Mouse (Mus musculus) kidney, adult 18-20 months (tissue): ENCODE data around the gene Nf1.
"Not testable (repeated sequence)": the region's sequence is repeated elsewhere in the genome, so short reads cannot be mapped to it uniquely, and the experiment has no call there.

Experiments
- DNase-seq: peaks from one replicate; pipeline ENCODE4 v3.0.0; 2021

The Nf1 gene

DNA sequence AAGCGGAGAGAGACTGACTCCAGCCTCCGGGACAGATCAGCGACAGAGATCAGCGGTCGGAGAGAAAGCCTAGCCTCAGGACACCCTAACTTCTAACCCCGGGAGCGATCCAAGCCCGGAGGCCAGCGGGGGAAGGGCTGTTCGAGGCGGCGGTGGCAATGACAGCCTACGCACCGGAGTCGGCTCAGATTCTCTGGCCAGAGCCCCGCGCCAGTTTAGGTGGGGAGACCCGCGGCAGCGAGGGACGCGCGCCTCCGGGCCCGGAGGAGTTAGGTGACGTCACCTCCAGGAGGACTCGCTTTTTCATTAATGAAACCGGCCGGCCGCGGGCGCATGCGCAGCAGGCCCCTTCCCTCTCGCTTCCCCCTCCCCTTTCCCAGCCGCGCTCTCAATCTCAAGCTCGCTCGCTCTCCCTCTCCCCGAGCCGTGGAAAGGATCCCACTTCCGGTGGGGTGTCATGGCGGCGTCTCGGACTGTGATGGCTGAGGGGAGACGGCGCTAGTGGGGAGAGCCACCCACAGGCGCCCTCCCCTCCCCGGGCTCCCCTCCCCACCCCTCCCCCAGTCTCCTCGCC lies at the start of gene Nf1:
Nf1 (plus strand) TSS at position 460 of the 574 bp plus-strand sequence.
- DNase-seq, result peak; percentile 95

DNA sequence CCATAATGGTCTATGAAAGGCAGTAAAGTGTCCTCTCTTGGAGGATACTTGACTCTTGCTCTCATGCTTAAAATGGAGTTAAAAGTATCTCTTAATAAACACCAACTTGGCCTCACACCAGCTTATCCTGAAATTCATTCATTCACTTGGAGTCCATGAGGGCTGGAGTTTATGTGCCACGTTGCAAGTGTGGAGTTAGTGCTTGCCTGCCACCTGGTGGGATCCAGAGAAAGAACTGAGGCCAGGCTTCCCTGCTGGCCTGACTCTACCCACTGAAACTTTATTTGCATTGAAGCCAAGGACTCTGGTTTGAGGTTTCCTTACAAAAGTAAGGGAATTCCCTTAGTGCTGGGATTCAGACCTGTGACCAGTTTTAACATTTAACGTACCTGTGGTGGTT lies 49.0 kb upstream of the Nf1 start:
- no peak for DNase-seq

DNA sequence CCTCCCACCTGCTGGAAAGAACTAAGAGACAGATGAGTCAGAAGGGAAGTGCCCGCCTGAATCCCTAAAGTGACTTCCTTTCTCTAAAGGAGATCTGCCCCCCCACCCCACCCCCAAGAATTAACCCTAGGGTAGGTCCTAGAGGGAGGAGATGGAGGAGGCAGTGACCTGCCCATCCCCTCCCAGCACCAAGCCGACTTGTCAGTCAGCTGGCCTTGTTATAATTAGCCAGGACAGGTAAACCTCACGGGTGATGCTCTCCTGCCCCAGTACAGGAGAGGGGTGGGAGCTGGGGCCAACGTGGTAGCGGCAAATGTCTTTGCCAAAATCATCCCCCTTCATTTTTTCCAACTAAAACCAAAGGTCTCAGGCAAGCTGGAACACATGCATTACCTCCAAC lies 47.8 kb upstream of the Nf1 start:
- DNase-seq, result no peak

DNA sequence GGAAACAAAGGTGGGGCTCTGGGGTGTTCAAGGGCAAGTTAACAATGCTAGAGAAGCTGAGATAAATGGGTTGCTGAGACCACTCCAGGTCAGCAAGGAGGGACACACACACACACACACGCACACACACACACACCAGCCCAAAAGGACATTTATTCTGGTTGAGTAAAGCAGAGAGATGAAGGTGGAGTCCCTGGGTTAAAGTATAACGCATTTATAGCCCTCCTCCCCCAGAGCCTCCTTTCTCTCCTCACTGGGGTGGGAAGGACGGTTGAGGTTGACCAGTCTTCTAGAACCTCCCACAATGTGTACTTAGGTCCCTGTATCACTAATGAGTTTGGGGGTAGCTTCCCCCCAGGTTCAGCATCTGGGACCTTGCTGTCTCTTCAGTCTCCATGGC lies 47.4 kb upstream of the Nf1 start:
- peak; percentile 51 for DNase-seq

DNA sequence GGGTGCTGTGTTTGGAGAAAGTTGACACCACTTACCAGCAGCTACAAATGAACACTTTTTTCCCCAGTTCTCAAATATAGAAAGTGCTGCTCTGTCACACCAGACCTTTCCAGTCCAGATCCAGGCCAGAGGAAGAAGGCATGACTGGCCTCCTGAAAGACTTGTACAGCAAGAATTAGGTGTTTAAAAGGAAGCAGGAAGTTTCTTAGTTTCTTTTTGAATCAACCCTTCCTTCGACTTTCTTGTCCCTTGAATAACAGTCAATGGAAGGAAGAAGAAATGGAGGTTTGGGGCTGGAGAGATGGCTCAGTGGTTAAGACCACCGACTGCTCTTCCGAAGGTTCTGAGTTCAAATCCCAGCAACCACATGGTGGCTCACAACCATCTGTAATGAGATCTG lies 46.5 kb upstream of the Nf1 start:
- DNase-seq, result no peak

DNA sequence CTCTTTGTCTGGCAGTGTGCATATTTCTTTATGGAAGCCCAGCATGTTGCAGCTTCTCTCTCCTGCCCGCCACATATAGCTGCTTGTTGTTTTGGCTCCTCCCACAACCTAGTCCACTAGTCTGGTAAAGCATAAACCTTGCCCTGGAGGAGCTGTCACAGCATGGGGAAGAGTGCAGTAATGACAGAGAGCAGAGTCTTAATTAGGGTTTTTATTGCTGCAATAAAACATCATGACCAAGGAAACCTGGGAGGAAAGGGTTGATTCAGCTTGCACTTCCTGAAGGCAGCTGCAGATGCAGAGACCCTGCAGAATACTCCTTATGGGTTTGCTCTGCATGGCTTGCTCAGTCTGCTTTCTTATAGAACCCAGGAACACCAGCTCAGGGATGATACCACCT lies 45.5 kb upstream of the Nf1 start:
- DNase-seq, result no peak

DNA sequence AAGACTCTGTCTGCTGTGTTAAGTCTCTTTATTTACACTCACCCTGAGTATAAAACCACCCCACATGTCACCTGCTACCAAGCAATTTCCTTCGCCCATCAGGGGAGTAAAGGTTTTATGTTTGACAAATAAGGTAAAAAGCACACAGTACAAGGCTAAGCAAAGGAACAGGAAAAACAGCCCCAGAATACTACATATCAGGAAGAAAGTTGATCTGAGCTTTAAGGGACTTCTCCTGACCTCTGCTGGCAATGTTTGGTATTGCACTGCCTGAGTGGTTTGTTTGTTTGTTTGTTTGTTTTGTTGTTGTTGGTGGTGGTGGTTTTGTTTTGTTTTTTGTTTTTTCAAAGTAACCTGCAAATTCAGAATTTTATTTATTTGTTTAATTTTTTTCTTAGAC lies 43.3 kb upstream of the Nf1 start:
- DNase-seq, result peak; percentile 71

DNA sequence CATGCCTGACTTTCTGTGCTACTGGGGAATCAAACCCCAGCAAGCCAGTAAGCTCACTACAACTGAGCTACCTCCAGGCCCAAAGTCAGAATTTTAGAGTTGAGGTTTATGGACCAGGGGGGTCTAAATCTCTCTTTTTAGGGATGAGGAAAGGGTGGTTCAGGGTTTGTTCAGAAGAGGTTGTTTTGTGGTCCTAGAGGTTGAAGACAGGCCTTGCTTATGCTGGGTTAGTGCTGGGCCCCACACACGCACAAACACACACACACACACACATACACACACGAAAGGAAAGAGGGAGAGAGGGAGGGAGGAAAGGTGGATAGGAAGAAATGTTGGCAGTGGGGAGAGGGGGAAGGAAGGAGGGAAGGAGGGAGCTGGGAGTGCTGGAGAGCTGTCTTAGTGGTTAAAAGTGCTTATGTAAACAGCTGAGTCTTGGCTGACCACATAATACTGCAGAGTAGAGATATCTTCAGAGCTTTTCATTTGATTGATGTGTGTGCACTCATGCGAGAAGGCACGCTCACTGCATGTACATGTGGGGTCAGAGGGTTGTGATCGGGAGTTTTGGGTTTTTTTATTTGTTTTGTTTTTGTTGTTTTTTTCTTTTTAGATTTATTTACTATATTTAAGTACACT lies 42.5 kb upstream of the Nf1 start, which contains the start of gene Gm9964:
Gm9964 (minus strand) TSS at position 51 of the 636 bp plus-strand sequence.
- no peak for DNase-seq

DNA sequence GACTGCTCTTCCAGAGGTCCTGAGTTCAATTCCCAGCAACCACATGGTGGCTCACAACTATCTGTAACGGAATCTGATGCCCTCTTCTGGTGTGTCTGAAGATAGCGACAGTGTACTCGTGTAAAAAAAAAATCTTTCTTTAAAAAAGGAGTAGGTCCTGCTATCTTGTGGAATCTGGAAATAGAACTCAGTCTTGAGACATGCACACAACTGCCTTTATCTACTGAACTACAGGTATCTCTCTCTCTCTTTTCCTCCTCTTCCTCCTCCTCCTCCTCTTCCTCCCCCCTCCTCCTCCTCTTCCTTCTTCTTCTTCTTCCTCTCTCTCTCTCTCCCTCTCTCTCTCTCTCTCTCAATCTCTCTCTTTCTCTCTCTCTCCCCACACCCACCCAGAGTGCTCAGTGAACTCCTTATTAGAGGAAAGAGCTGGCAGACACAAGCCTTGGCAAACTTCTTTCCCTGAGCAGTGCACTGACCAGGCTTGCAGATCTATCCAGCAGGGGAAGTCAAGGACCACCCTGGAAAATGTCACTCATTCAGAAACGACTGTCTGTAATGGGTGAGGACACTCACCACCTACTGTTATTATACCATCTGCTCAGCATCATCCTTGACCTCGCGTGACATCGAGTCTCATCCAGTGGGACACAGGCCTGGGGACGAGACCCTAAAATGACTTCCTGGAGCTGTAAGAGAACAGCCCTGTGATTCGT lies 39.6 kb upstream of the Nf1 start:
- DNase-seq, result no peak

DNA sequence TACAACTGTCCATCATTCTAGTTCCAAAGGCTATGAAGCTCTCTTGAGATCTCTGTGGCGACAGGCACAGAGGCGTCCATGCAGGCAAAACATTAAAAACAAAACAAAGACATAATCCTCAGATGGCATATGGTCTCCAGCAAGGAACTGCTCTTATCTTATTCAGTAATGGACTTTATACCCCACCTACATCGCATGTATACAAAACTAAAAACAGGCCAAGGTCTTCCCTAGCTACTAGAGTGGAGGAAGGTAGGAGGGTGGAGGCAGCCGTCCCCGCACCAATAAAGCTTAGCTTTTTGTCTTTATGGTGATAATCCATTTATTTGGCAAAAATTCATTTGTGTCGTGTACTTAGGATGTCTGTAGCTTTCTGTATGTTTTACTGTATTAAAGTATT lies 36.4 kb upstream of the Nf1 start:
- DNase-seq, result no peak

DNA sequence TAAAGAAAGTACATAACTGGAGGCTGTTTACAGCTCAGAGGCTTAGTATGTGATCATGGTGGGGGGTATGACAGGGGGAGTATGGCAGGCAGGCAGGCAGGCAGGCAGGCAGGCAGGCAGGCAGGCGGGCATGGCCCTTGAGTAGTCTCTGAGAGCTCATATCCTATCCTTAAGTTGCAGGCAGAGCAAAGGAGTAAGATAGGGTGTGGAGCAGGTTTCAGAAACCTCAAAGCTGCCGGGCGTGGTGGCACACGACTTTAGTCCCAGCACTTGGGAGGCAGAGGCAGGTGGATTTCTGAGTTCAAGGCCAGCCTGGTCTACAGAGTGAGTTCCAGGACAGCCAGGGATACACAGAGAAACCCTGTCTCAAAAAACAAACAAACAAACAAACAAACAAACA lies 35.2 kb upstream of the Nf1 start:
- not testable (repeated sequence) for DNase-seq

DNA sequence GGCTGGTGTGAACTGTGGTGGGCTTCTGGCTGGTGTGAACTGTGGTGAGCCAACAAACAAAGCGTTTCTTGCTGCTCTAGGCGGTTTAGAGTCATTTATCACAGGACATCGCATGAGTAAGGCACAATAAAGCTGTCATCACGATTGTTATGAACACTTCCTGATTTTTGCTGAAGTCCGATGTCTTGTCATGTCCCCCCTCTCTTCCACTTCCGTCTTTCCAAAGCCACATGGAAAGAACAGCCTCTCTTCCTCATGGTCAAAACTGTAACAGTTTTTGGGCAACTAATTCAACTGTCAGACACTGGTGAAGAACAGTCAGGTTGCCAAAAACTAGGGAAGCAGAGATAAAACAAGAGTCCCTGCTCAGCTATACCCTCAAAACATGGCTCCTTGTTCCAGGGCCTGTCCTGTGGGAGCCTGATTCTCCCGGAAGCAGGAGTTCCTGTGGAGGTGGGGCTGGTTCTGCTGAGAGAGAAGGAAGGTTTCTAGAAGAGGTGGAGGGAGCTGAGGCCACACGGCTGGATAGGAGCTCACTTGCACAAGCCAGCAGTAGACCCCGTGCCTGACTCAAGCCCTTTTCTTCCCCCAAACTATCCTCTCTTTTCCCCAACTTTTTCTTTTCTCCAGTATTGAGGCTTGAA lies 33.7 kb upstream of the Nf1 start:
- DNase-seq, result no peak

DNA sequence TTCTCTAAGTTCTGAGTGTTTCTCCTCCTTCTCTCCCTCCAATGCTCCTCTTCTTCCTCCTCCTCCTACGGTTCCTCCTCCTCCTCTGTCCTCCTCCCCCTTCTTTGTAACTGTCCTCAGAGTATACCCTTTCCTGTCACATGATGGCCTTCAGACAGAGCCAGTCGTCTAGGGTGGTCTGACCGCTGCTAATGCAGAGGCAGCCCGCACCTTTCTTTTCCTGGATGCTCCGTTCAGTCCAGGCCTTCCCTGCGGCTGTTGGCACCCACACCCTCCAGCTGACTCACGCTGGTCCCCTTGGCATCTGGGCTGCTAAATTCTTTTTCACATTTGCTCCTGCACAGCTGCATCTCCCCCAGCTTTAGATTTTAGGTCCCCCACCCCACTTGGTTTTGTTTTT lies 33.0 kb upstream of the Nf1 start:
- no peak for DNase-seq

DNA sequence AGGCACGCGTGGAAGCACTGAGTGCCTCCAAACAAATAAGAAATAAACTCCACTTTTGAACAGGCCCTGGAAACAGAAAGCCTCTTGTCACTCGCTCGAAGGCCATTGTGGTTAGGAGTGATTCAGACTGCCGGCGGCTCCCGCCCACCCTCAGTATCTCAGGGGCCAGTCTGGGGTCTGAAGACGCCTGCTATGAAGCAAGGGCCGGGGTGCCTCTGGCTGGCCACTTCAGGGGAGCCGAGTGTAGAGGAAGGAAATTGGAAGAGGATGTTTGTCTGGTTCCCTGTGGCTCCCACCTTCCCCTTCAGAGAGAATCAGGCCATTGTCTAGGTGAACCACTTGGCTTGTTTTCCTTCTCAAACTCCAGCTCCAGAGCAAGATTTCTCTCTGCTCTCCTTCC lies 32.5 kb upstream of the Nf1 start:
- peak; percentile 13 for DNase-seq

DNA sequence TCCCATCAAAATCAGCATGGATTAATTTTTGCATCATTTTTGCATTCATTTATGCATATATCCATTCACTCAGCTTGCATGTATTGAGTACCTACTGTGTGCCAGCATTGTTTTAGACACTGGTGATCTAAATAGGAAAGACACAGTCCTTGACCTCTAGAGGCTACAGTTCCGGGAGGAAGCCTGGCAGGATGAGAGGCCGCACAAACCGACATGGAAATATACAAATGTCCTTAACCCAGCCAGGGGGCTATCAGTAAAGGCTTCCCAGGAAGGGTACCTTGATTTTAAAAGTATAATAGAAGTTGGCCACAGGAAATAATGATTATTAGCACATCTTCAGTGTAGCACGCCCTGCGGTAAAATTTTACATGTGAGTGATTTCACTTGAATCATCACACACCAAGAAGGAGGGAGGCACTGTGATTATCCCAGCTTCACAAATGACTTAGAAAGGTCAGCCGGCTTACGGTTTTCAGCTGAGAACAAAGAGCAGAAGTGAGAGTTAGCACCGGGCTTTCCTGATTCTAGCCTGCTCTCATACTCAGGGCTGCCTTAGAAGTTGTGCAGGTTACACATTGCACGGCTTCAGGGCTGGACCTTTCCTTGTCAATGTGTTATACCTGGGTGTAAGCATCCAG lies 31.8 kb upstream of the Nf1 start:
- no peak for DNase-seq

DNA sequence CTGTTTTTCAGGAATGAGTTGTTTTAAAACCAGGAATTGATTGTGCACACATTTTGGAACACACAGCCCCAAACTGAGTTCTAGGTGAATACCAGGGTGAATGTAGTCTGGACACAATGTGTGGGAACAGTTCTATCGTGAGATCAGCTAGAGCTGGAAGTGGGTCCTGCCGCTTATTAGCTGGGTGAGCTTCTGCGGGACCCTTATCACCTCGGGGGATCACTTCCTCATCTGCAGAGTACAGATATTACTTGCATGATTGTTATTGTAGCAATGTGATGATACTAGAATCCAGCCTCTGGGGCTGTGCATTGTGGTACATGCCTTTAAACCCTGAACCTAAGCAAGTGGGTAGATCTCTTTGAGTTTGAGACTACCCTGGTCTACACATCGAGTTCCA lies 29.0 kb upstream of the Nf1 start:
- DNase-seq, result no peak

DNA sequence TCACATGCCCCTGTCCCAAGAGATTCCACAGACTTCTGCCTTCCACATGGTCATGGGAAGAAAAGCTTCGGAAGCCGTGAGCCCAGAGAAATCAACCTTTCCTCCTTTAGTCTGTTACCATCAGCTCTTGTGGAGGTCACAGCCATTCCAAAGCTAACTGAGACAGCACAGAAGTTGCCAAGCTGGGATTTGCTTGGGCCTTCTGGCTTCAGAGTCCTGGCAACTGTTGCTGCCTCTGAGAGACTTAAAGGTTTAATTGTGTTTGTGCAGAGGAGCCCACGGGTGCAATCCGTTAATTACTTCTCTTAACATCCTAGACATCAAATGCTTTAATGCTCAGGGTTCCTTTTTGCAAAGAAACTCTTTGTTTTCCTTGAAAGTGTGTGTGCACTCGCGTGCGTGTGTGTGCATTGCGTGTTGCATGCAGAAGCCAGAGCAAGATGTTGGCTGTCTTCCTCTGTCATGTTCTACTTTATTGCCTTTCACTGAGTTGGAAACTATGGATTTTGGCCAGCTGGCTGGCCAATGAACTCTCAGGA lies 22.6 kb upstream of the Nf1 start:
- DNase-seq, result no peak

DNA sequence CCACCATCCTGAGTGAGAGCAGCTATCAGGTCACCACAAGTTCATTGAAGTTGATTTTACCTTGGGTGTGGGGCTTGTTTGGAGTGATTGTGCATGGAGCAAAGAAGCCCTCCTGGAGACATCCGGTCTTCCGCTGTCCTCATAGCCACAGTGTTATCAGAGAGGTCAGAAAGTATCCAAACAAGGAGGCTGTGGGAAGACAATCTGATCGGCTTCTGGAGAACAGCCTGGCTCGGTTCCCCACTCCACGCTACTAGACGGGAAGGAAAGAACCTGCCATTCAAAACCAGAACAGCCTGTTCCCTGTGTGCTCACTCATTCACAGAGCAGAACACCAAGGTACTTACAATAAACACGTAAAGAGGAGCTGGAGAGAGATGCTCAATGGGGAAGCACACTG lies 19.7 kb upstream of the Nf1 start:
- DNase-seq, result peak; percentile 9

DNA sequence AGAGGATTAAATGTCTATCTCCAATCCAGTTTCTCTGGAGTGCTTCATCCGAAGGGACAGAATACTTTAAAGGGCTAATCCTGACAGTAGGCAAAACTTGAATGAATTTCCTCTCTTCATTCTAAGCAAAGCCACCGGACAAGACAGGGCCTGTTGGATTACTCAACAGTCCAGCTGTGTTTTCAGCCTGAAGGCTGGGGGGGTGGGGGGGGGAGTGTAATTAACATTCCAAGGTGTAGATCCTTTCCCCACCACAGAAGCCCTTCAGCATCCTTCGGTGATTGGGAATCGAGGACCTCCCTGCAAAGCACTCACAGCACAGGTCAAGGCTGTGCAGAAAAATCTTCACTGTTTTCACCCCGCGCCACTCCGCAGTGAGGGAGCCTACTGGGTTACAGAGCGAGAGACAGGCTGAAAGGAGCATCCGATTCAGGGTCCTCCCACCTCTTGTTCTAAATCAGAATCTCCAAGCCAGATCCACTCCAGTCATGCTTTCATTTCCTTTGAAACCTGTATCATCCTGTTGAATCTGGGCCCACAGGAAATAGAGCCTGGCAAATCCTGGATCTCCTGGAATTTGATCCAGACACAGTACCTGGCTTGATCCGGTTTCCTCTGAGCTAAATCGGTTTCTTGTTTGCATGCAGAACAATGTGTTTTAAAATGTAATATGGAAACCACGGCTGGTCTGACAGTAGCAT lies 15.4 kb upstream of the Nf1 start:
- peak; percentile 22 for DNase-seq

DNA sequence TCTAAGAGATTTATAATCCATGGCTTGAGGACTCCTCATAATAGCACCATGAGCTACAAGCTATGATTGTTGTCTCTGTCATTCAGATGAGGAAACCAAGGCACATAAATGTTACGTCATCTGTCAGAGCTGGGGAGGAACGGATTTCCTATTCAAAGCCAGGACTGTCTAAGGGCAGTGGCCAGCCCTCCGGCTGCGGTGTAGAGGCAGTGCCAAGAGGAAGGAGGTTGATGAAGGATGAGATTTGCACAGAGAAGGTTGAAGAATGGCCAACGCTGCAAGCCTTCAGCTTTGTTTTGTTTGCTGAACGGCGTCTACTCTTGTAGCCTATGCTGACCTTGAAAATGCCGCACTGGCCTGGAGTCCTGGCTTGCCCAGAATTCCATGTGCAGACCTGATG lies 13.8 kb upstream of the Nf1 start:
- peak; percentile 21 for DNase-seq

DNA sequence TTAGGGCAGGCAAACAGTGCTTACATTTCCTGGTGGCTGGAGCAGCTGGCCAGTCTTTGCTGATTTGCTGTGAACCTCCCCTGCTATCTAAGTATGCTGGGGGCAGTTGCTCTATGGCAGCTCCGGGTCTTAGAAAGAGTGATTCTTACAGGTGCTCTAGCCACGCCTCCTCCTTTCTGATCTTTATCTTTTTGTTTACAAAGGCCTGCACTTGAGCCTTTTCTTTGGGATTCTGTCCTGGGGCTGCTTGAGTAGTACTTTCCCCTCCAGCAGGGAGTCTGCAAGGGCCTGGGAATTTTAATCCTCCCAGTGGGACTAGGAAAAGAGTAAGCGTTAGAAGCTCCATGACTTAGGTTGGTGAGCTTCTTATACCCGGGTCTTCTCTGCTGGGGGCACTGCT lies 12.4 kb upstream of the Nf1 start:
- DNase-seq, result no peak

DNA sequence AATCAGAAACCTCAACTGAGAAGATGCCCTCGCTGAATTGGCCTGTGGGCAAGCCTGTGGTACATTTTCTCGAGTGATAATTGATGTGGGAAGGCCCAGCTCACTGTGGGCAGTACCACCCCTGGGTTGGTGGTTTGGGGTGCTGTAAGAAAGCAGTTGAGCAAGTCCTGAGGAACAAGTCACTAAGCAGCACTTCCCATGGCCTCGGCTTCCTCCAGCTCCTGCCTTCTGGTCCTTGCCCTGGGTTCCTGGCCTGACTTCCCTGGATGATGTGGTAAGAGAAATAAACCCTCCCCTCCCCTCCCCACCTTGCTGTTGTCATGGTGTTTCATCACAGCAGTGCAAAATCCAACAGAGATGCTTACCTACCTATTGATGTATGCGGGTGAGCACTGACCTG lies 11.4 kb upstream of the Nf1 start:
- DNase-seq, result no peak

DNA sequence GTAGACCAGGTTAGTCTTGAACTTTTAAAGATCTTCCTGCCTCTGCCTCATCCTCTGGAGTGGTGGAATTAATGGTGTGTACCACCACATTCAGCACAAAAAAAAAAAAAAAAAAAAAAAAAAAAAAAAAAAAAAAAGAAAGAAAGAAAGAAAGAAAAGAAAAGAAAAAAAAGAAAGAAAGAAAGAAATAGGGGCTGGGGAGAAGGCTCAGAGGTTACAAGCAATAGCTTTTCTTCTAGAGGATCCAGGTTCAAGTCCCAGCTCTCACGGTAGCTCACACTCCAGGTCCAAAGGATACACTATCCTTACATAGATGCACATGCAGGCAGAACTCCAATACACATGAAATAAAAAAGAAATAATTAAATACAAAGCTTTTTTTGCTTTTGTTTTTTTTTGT lies 9.9 kb upstream of the Nf1 start:
- DNase-seq, result no peak
